Mouse (Mus musculus): ENCODE data around the gene App. TPM values are rescaled to one million over a fixed set of nuclear protein-coding genes. Genes with fewer than 3 reads are reported as not detected.

Gene App
- polyA plus RNA-seq, 1 experiment = 390 TPM

DNA sequence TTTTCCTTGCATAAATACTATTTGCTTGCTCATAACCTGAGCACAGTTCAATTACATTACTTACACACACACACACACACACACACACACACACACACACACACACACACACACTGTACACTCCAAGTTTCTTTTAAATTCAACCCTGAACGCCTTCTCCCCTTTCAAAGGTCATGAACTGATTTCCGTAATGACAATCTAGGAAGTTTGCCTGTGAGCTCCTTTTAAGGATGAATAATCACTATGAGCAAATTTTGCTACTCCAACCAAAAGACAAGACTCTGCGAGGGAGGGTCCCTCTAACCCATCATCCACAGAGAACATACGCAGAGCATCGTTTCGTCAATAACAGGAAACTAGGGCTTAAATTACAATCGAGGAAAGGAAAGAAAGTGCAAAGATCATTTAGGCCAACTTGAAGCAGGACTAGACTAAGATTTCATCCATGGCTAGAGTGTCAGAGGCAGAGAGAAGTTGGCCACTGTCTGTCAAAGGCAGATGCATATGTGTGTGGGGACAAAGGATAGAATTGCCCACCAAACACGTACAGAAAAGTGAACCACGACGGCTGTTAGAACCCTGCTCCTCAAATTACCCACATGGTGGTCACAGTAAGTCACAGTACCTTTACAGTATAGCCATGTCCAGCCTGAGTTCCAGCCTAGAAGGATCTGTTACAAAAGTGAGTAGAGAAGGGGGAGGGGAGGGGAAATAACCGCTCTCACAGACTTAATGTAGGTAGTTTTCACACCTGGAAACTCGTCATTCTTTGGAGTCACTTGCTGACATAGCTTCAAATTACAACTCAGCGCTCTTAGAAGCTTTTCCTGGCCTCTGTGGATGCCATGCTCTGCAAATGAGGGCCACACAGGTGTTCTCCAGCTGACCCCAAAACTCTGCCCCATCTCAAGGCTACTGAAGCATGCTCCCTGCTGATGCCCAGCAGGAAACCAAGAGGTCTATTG lies 44.6 kb downstream of the App start:
- Histone ChIP-seq H3K4me3 (ENCODE audit: insufficient read depth, low read length) (no peak overlapping the region), H3K27ac (ENCODE audit: insufficient read depth, low read depth, low read length) (no peak overlapping the region), H3K4me1 (ENCODE audit: control insufficient read depth, insufficient read depth, low read length) (peaks cover 21% of the 10 kb centered on the region)
- TF ChIP-seq POLR2A (IDR thresholded peaks at IDR 0.05; ENCODE audit: borderline replicate concordance, low read depth, low read length) (no peak), CTCF (IDR thresholded peaks at IDR 0.05; ENCODE audit: low read depth, low read length) (no peak)

DNA sequence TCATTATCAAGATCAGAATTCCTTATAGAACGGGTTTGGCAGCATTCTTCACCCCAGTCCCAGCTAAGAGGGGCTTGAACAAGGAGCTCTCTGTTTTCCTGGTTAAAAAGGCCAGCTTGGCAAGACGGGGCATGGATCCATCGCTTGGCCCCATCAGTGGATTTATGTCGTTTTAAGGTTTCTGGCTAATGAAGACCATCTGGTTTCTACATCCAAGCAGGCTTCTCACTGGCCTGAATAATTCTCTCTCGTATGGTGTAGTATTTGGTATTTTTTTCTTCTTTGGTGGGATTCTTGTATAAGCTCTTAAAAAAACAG lies 45.3 kb downstream of the App start:
- Histone ChIP-seq H3K4me1 (ENCODE audit: control insufficient read depth, insufficient read depth, low read length) (peaks cover 17% of the 10 kb centered on the region), H3K4me3 (ENCODE audit: insufficient read depth, low read length) (no peak overlapping the region), H3K27ac (ENCODE audit: insufficient read depth, low read depth, low read length) (no peak overlapping the region)
- TF ChIP-seq POLR2A (IDR thresholded peaks at IDR 0.05; ENCODE audit: borderline replicate concordance, low read depth, low read length) (no peak), CTCF (IDR thresholded peaks at IDR 0.05; ENCODE audit: low read depth, low read length) (no peak)

DNA sequence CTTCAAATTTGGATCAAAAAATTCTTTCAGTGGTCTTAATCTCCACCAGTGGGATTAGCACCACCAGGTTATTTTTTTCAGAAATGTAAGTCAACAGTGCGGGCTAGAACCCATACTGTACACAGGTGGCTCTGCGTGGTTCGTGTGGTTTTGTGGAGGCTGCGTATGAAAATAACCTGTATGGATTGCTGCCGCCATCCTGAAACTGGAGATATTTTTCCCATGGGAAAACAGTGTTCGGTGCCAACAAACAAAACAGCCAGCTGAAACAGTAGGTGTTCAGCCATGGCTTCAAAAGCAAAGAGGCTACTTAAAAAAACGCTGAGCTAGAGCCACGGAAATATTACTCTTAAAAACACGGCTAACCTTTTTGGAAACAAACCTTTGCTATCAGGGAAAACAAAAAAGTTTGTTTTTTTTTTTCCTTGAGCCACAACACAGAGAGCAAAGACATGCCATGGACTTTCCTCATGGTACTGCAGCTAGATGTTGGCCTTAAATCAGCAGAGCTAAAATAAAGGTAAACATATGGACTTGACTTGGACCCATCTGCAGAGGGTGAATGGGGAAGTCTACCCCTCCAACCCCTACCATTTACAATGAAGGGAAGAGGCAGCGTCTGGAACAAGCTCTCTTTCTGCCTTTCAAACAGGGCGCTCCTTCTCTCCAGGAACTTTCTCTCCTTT lies 45.8 kb downstream of the App start:
- peaks cover 14% of the 10 kb centered on the region for H3K4me1 ChIP-seq (ENCODE audit: control insufficient read depth, insufficient read depth, low read length)
- H3K27ac ChIP-seq (ENCODE audit: insufficient read depth, low read depth, low read length) = no peak overlapping the region
- no peak overlapping the region for H3K4me3 ChIP-seq (ENCODE audit: insufficient read depth, low read length)
- TF ChIP-seq CTCF (IDR thresholded peaks at IDR 0.05; ENCODE audit: low read depth, low read length) (no peak), POLR2A (IDR thresholded peaks at IDR 0.05; ENCODE audit: borderline replicate concordance, low read depth, low read length) (no peak)

DNA sequence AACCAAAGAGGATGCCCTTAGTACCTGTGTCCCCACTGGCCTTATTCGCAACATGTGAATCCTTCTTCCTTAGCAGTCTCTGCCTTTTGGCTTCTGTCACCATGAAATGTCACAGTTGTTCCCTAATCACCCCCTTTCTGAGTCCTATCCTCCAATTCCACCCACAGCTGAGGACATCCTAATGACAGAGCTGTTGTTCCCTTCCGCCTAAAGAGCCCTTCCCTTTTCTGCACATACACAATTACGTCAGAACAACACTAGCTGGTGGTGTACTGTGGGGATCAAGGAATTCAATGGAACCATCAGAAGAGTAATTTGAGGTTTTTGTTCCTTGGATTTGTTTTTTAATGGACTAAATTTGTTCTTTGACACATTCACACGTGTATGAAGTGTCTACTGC lies 48.9 kb downstream of the App start:
- Histone ChIP-seq H3K27ac (ENCODE audit: insufficient read depth, low read depth, low read length) (peak overlapping the region; percentile 52; the same call in 1 of the 2 replicates), H3K4me1 (ENCODE audit: control insufficient read depth, insufficient read depth, low read length) (peaks cover 19% of the 10 kb centered on the region), H3K4me3 (ENCODE audit: insufficient read depth, low read length) (no peak overlapping the region)
- TF ChIP-seq POLR2A (IDR thresholded peaks at IDR 0.05; ENCODE audit: borderline replicate concordance, low read depth, low read length) = no peak
- no peak for TF ChIP-seq CTCF (IDR thresholded peaks at IDR 0.05; ENCODE audit: low read depth, low read length)

DNA sequence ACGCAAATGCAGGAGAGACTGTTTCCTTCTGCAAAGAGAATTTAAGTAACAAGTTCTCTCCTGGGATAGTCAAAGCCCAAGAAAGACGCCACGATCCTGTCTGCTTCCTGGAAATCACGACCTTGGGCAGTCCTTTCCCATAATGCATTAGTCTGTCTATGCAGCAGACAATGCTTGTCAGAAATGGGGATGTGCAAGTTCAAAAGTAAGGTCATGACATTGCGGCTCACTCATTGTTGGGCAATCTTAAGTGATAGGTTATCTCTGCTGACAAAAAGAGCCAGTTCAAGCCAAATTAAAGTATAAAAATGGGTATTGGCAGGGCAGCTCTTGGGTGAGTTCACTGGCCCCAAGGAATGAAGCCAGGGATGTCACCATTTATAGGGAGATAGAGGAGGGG lies 51.6 kb downstream of the App start:
- Histone ChIP-seq H3K4me3 (ENCODE audit: insufficient read depth, low read length) (no peak overlapping the region), H3K4me1 (ENCODE audit: control insufficient read depth, insufficient read depth, low read length) (peaks cover 32% of the 10 kb centered on the region), H3K27ac (ENCODE audit: insufficient read depth, low read depth, low read length) (no peak overlapping the region)
- TF ChIP-seq POLR2A (IDR thresholded peaks at IDR 0.05; ENCODE audit: borderline replicate concordance, low read depth, low read length) = no peak
- no peak for TF ChIP-seq CTCF (IDR thresholded peaks at IDR 0.05; ENCODE audit: low read depth, low read length)

DNA sequence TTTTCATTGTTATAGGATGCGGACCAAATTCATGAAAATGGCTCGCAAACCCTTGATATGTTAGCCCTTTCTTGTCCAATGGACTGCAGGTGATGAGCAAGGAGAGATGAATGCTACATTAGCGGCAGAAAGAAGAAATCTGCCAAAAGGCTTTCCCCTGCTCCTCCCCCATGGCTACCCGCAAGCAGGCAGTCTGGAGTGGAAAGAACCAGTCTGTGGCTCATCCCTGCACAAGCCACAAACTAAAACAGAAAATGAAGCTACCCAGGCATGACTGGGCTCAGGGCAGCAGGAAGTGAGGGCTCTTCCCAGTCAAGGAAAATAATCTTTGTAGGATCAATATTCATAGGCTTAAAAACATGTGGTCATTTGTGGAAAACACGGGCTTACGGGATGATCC lies 54.6 kb downstream of the App start:
- no peak overlapping the region for H3K27ac ChIP-seq (ENCODE audit: insufficient read depth, low read depth, low read length)
- no peak overlapping the region for H3K4me3 ChIP-seq (ENCODE audit: insufficient read depth, low read length)
- H3K4me1 ChIP-seq (ENCODE audit: control insufficient read depth, insufficient read depth, low read length) = peaks cover 35% of the 10 kb centered on the region
- no peak for TF ChIP-seq CTCF (IDR thresholded peaks at IDR 0.05; ENCODE audit: low read depth, low read length)
- no peak for TF ChIP-seq POLR2A (IDR thresholded peaks at IDR 0.05; ENCODE audit: borderline replicate concordance, low read depth, low read length)

DNA sequence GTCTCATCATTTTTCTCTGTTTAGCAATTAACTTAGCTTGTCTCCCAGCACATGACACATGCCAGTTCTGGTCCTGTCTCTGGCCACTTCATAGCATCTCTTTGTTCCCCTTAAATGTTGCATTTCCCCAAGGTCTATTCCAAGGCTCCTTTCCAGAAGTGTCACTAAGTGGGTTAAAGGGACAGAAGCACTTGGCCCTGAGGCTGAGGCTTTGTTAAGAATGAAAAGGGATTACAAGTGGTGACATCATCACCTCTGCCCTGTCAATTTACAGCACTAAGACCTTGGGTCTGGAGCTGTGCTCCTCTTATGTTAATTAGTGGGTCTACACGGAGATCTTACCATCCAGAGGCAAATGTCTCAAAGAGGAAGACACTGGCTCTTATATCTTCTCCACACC lies 56.0 kb downstream of the App start:
- TF ChIP-seq POLR2A (IDR thresholded peaks at IDR 0.05; ENCODE audit: borderline replicate concordance, low read depth, low read length) (no peak), CTCF (IDR thresholded peaks at IDR 0.05; ENCODE audit: low read depth, low read length) (no peak)
- Histone ChIP-seq H3K27ac (ENCODE audit: insufficient read depth, low read depth, low read length) (no peak overlapping the region), H3K4me1 (ENCODE audit: control insufficient read depth, insufficient read depth, low read length) (peaks cover 42% of the 10 kb centered on the region), H3K4me3 (ENCODE audit: insufficient read depth, low read length) (no peak overlapping the region)

DNA sequence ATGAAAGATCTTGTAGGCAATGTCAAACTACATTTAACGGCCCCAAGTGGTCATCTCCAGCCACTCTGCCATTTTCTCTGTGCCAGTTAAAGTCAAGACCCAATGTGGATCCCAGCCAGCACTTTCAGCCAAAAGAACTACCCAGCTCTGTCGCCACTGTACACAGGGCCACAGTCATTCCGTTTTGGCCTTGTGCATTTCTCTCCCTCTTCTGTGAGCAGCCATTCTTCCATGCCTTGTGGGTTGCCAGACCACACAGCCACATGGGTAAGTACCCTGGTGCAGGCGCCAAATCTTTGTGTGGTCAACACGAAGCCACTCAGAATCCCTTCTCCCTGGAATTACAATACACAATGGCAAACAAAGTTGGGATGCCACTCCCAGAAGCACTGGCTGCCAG lies 57.7 kb downstream of the App start:
- H3K4me3 ChIP-seq (ENCODE audit: insufficient read depth, low read length) = no peak overlapping the region
- TF ChIP-seq POLR2A (IDR thresholded peaks at IDR 0.05; ENCODE audit: borderline replicate concordance, low read depth, low read length) (no peak), CTCF (IDR thresholded peaks at IDR 0.05; ENCODE audit: low read depth, low read length) (no peak)
- H3K27ac ChIP-seq (ENCODE audit: insufficient read depth, low read depth, low read length) = no peak overlapping the region
- peaks cover 43% of the 10 kb centered on the region for H3K4me1 ChIP-seq (ENCODE audit: control insufficient read depth, insufficient read depth, low read length)

DNA sequence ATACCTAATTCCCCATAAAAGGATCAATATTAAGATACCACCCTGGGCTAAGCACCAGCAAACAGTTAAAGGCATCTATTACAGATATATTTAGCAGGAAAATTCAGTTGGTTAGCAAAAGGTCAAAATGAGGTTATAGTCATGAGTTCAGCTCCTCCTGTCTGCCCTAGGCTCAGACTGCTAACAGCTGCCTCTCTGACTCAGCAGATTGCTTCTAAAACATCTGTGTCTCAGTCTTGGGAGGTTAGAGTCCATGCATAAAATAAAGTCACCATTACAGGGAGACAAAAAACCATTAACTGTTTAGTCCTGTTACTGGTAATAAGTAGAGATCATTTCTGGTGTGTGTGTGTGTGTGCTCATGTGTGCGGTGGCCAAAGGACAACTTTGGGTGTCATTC lies 58.8 kb downstream of the App start:
- TF ChIP-seq POLR2A (IDR thresholded peaks at IDR 0.05; ENCODE audit: borderline replicate concordance, low read depth, low read length) (no peak), CTCF (IDR thresholded peaks at IDR 0.05; ENCODE audit: low read depth, low read length) (no peak)
- Histone ChIP-seq H3K27ac (ENCODE audit: insufficient read depth, low read depth, low read length) (peak overlapping the region; percentile 67; the same call in 1 of the 2 replicates), H3K4me1 (ENCODE audit: control insufficient read depth, insufficient read depth, low read length) (peaks cover 43% of the 10 kb centered on the region), H3K4me3 (ENCODE audit: insufficient read depth, low read length) (no peak overlapping the region)

DNA sequence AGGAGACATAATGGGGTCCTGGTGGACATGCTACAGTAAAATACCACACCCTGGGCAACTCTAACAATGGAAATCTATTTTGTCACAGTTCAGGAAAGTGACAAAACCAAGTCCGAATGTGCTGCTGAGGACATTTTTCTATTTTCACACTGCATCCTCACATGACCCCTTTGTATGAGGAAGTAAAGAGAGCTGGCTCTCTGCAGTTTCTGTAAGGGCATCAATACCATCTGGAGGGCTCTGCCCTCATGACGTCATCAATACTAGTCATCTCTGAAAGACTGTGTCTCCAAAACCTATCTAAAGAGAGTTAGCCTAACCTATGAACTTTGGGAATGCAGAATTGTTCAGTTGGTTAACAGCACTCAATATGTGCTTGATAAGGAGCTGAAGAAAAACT lies 59.6 kb downstream of the App start:
- peaks cover 42% of the 10 kb centered on the region for H3K4me1 ChIP-seq (ENCODE audit: control insufficient read depth, insufficient read depth, low read length)
- peak overlapping the region; percentile 91 for H3K27ac ChIP-seq (ENCODE audit: insufficient read depth, low read depth, low read length)
- H3K4me3 ChIP-seq (ENCODE audit: insufficient read depth, low read length) = no peak overlapping the region
- no peak for TF ChIP-seq CTCF (IDR thresholded peaks at IDR 0.05; ENCODE audit: low read depth, low read length)
- TF ChIP-seq POLR2A (IDR thresholded peaks at IDR 0.05; ENCODE audit: borderline replicate concordance, low read depth, low read length) = no peak

Measured in bone marrow macrophage, adult 2 months (primary cell).